In the genomic region with DNA sequence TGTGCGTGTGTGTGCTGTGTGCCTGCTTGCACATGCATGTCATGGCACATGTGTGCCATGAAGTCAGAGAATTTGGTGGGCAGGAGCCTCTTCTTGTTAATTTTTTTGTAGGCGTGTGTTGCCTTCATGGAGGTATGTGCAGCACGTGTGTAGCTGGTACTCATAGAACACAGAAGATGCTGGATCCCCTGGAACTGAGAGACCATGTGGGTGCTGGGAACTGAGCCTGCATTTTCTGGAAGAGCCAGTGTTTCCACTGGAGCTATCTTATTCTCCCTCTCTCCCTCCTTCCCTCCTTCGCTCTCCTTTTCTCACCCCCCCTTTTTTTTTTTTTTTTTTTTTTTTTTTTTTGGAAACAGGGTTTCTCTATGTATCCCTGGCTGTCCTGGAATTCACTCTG, we compare ENCODE assay signal across 26 mouse cellular contexts.
"Had no signal": no experiment of that assay in that cellular context is flagged by ENCODE, and none has a peak within 500 bp of the region (broad histone marks: within the 10 kb centered on the region; RNA-seq: fewer than 3 reads in every experiment).

No protein-coding gene starts in this region.

- H3K36me3 ChIP-seq: heart, embryonic 13.5 days; heart, embryonic 15.5 days; hindbrain, embryonic 13.5 days; hindbrain, embryonic 15.5 days; kidney, embryonic 15.5 days; limb, embryonic 13.5 days; limb, embryonic 15.5 days; liver, embryonic 12.5 days had no signal

- ATAC-seq: hindbrain, postnatal 0 days; intestine, embryonic 16.5 days; liver, embryonic 12.5 days had no signal

- H3K4me2 ChIP-seq: heart, embryonic 11.5 days; heart, embryonic 13.5 days; heart, embryonic 15.5 days; hindbrain, embryonic 13.5 days; hindbrain, embryonic 15.5 days; kidney, embryonic 15.5 days; limb, embryonic 13.5 days; limb, embryonic 15.5 days; liver, embryonic 12.5 days had no signal

- H3K27ac ChIP-seq: heart, adult 2 months; heart, embryonic 13.5 days; heart, embryonic 15.5 days; hindbrain, embryonic 13.5 days; hindbrain, embryonic 15.5 days; hindbrain, postnatal 0 days; kidney, embryonic 15.5 days; limb, embryonic 13.5 days; limb, embryonic 15.5 days; liver, embryonic 12.5 days; liver, embryonic 14.5 days had no signal

- H3K9me3 ChIP-seq: heart, embryonic 13.5 days; heart, embryonic 15.5 days; hindbrain, embryonic 13.5 days; hindbrain, embryonic 15.5 days; kidney, embryonic 15.5 days; limb, embryonic 13.5 days; limb, embryonic 15.5 days; liver, embryonic 12.5 days had no signal

- H3K27me3 ChIP-seq: heart, embryonic 13.5 days; heart, embryonic 15.5 days; hindbrain, embryonic 13.5 days; hindbrain, embryonic 15.5 days; kidney, embryonic 15.5 days; limb, embryonic 13.5 days; limb, embryonic 15.5 days; liver, embryonic 12.5 days had no signal

- H3K9ac ChIP-seq: heart, embryonic 13.5 days; heart, embryonic 15.5 days; hindbrain, embryonic 13.5 days; hindbrain, embryonic 15.5 days; kidney, embryonic 15.5 days; limb, embryonic 13.5 days; limb, embryonic 15.5 days; liver, embryonic 12.5 days; liver, embryonic 14.5 days had no signal

- H3K4me3 ChIP-seq: heart, adult 2 months; heart, embryonic 13.5 days; heart, embryonic 15.5 days; hindbrain, embryonic 13.5 days; hindbrain, embryonic 15.5 days; kidney, embryonic 15.5 days; layer of hippocampus, adult 2 months; limb, embryonic 13.5 days; limb, embryonic 15.5 days; liver, embryonic 12.5 days had no signal

- DNase-seq: gastrocnemius, postnatal 14 days; gastrocnemius, postnatal 36 days; heart, adult 11 months; heart, adult 2 months; heart, postnatal 14 days; heart, postnatal 36 days; kidney, adult 11 months; kidney, adult 2 months; kidney, adult 9 months; kidney, postnatal 10 days; kidney, postnatal 25 days; kidney, postnatal 4 days; left cerebral cortex, postnatal 4 days had no signal
